Mouse (Mus musculus): ENCODE measurements around the gene Gmds.

Gmds gene

DNA sequence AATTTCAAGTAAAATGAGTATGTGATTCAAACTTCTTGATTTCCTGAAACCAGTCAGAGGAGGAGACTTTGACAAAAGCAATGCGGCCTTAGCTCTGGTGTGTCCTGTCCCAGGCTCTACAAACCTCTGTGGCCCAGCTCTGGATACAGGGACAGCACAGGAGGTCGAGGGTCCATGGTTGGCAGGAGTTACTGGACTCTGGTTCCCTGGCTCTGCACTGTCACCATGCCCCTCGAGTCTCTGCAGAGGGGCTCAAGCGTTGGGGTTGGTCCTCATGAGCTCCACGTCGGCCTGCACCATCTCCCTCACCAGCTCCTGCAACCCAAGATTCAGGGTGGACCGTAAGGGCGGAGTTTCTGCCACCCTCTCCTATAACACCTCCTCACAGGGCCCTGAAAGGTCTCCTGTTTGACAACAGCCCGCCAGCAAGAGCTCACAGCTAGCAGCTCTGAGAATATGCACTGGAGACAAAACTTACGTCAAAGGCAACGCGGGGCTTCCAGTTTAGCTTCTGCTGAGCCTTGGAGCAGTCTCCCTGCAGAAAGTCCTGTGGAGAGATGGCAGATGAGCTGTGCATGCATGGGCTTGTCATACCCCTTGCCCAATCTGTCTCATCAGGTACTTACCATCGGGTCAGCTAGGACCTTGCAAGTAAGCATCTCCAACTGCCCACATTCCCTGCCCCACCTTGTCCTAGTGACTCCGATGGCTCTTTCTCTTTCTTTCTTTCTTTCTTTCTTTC, 518.7 kb downstream of the Gmds start:
- no peak for DNase-seq (ENCODE audit: extremely low read depth, insufficient read length, low spot score)

DNA sequence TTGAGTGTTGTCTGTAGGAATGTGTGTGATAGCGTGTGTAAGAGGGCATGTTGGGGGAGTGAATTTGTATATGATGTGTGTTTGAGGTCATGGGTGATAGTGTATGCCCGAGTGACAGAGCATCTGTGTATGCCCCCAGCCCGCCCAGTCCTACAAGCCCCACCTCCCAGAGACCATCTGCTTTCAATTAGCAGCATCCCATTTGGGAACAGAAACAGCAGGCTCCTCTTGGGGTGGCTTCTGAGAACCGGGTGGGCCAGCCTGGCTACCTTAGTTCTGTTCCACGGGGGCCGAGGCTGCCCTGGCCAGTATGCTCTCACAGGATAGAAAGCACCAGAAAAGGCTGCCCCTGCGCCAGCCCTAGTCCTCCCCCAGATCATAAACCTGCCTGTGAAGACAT, 520.2 kb downstream of the Gmds start:
- no peak for DNase-seq (ENCODE audit: extremely low read depth, insufficient read length, low spot score)

DNA sequence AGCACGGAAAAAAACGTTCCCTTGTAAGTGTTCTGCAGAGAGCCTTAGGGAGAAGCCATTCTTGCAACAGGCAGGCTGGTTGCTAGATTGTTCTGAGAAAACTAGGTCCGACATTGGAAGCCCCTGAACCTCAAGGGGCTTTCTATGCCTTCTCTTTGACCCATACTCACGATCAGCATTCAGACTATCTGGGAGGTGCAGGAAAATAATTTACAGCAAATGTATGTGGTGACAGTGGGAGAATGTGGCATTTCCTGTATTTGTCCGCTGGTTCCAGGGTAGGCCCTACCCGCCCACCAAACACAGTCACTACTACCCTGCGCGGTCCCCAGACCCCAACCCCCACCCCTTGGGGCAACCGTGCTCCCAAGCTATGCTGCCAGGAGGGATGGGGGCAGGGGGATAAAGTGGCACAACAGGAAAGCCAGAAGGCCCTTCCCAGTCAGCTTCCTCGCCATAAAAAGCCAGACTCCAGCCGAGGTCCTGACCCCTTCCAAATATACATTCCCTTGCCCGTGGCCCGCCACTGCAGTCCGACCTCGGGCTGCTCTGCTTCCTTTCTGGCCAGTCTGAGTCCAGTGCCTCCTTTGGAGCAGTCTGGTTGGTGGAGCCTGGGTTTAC, 523.0 kb downstream of the Gmds start:
- DNase-seq (ENCODE audit: extremely low read depth, insufficient read length, low spot score): no peak

- DNase-seq (ENCODE audit: extremely low read depth, insufficient read length, low spot score): no peak
Measured at GRCm38 (mm10) chr13:31812701-31813100, 525.8 kb downstream of the Gmds start.

- peak; percentile 80 for DNase-seq (ENCODE audit: extremely low read depth, insufficient read length, low spot score)
Measured at GRCm38 (mm10) chr13:31811542-31812021, 527.0 kb downstream of the Gmds start.

GRCm38 (mm10) chr13:31810693-31811541, 527.6 kb downstream of the Gmds start:
- DNase-seq (ENCODE audit: extremely low read depth, insufficient read length, low spot score): peak; percentile 76

GRCm38 (mm10) chr13:31810375-31810692, 528.2 kb downstream of the Gmds start:
- no peak for DNase-seq (ENCODE audit: extremely low read depth, insufficient read length, low spot score)

DNA sequence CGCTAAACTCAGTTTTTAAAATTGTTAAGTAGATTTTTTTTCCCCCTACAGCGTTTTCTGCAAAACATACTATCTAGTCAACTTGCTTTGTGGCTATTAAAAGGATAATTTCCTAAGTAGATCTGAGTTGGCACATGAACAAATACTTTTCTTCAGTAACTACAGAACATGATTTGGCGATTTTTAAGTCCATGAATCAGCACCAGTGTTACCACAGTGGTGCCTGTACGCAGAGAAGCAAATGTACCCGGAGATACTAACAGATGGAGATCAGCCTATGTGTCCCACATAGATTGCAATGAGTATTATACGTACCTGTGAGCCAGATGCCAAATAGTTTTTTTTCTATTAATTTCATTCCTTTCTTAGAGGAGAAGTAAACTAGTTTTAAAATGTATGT, 528.8 kb downstream of the Gmds start:
- DNase-seq (ENCODE audit: extremely low read depth, insufficient read length, low spot score): peak; percentile 30

- DNase-seq (ENCODE audit: extremely low read depth, insufficient read length, low spot score): no peak
Measured at GRCm38 (mm10) chr13:31808804-31809420, 529.6 kb downstream of the Gmds start.

DNA sequence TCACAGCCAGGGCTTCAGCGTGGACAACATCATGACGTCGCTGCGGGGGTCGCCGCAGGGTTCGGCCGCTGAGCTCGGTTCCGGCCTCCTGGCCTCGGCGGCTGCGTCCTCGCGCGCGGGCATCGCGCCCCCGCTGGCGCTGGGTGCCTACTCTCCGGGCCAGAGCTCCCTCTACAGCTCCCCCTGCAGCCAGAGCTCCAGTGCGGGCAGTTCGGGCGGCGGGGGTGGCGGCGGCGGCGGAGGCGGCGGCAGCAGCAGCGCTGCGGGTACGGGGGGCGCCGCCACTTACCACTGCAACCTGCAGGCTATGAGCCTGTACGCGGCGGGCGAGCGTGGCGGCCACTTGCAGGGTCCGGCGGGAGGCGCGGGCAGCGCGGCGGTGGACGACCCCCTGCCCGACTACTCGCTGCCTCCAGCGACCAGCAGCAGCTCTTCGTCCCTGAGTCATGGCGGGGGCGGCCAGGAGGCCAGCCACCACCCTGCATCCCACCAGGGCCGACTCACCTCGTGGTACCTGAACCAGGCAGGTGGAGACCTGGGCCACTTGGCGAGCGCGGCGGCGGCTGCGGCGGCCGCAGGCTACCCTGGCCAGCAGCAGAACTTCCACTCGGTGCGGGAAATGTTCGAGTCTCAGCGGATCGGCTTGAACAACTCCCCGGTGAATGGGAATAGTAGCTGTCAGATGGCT, 530.3 kb downstream of the Gmds start:
- DNase-seq (ENCODE audit: extremely low read depth, insufficient read length, low spot score): peak; percentile 77

- no peak for DNase-seq (ENCODE audit: extremely low read depth, insufficient read length, low spot score)
Measured at GRCm38 (mm10) chr13:31807736-31808115, 530.8 kb downstream of the Gmds start.

- peak; percentile 66 for DNase-seq (ENCODE audit: extremely low read depth, insufficient read length, low spot score)
Measured at GRCm38 (mm10) chr13:31806890-31807735, 531.4 kb downstream of the Gmds start.

DNA sequence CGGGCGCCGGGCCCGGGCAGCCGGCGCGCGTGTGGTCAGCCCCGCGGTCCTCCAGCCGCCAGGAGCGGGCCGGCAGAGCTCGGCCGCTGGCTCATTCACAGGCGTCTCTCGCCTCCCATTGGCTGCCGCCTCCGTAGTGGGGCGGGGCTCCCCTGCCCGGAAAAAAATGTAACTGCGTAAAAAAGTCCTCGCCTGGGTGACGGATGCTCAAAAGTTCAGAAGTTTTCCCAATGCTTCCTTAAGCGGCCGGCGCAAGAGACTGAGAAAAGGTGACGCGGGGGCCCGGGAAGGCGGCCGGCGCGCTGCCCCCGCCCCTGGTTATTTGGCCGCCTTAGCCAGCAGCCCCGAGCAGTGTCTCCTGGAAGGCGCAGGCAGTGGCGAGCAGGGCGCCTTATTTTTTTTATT, 532.1 kb downstream of the Gmds start, which contains the start of gene Foxc1:
Gene Foxc1, plus strand, starts transcription at position 206 of the 405 bp plus-strand sequence.
- peak; percentile 96 for DNase-seq (ENCODE audit: extremely low read depth, insufficient read length, low spot score)

DNA sequence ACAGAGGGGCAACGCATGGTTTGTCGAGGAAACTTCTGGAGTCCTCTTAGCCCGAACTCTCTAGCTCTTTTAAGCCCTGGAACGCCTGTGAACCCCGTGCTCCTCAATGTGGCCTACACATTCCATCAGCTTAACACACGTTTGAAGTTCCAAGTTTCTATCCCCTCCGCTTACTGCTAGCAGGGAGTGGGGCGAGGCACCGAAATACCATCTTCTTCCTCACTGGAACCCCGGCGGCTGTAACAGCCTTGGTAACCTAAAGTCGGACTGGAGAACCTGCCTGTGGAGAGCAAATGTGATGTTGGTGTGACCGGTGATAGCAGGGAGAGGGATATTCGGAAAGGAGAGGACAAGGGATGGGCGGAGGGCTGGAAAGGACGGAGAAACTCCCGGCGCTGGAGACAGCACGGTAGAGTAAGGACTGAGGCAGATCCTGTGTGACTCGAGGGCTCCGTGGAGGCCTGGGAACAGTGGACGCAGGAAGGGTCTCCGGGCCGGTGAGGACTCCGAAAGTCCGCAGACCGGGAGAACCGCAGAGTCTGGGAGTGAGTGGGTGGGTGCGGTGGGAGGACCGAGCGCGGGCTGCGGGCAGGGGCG, 532.6 kb downstream of the Gmds start:
- DNase-seq (ENCODE audit: extremely low read depth, insufficient read length, low spot score): no peak

GRCm38 (mm10) chr13:31804571-31804970, 534.0 kb downstream of the Gmds start:
- DNase-seq (ENCODE audit: extremely low read depth, insufficient read length, low spot score): no peak

DNA sequence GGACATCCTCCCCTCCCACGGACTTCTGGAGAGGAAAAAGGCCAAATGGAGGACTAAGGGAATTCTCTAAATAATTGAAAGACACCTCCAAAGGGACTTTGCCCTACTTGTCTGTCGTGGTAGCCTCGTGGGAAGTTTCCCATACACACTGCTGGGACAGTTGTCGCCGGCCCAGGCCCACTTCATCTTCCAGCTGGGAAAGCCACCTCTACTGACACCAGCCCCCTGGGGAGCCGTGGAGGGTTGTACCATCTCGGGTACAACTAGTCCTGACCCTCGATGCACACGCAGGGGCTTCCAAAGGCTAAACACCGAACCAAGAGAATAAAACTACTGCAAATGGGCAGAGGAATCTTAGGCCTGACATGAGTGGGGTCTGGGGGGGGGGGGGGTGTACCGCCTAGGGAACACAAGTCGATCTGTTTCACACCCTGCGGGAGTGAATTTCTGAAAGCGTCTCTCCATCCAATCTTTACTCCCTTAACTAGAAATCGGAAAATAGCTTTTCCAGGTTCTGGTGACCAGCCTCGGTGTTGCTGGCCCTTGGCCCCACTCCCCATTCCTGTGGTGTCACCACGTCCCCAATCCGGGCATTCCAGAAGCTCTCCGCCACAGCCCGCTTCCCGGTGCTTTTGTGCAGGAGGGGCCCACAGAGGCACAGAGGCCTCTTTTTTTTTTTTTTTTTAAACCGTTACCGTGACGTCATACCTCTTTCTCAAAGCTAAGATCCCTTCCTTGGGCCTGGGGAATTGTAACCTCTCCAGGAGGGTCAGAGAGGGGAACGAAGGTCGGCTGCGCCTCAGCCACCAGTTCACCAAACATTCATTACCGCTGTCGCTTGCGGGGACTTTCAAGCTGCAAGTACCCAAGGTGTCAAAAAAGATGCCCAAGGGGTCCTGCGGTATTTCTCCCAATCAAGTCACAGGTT, 535.1 kb downstream of the Gmds start:
- no peak for DNase-seq (ENCODE audit: extremely low read depth, insufficient read length, low spot score)

DNA sequence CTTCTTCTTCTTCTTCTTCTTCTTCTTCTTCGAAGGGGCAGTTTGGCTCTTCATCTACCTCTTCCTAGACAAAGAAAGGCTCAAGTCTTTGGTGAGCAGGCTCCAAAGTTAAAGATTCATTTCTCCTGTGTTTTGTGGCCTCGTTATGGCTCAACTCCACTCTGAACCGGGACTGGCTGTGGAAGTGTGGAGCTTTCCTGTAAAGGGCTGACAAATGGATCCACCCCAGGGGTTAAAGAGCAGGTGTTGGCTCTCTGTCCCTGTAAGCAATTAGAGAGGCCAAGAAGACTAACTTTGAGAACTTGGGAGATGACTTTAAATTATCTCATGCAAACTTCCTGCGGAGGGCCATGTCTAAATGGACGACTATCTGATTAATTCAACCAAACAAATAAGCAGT, 536.1 kb downstream of the Gmds start:
- DNase-seq (ENCODE audit: extremely low read depth, insufficient read length, low spot score): no peak

- DNase-seq (ENCODE audit: extremely low read depth, insufficient read length, low spot score): no peak
Measured at GRCm38 (mm10) chr13:31801703-31802305, 536.7 kb downstream of the Gmds start.
